Mouse (Mus musculus) MEL (cell line): ENCODE results near the gene Zfp777. TPM values are rescaled to one million over a fixed set of nuclear protein-coding genes. Genes with fewer than 3 reads are reported as not detected.

ENCODE experiments used
- DNase-seq: peaks from one replicate; pipeline ENCODE4 v3.0.0; 2011; ENCODE audit warnings: low read depth, low spot score
- H3K27ac ChIP-seq: 2 replicates; pipeline ENCODE4 v1.5.1; 2012; ENCODE audit warnings: low read depth, mild to moderate bottlenecking, control low read depth, low read length, moderate library complexity; ENCODE audit not compliant: control insufficient read depth
- H3K27me3 ChIP-seq, 2 experiments: fragments of 150-350 bp in 1 of 2; sonication (generic) in 1 of 2; 2 replicates each; pipeline ENCODE4 v1.6.1; 2012; ENCODE audit warnings: low read length in 2 of 2, mild to moderate bottlenecking in 2 of 2, improper control_type of control experiment in 1 of 2, moderate library complexity in 1 of 2; ENCODE audit not compliant: insufficient read depth in 2 of 2, control insufficient read depth in 1 of 2
- H3K36me3 ChIP-seq, 2 experiments: 2 replicates each; pipeline ENCODE4 v1.6.1; 2012 to 2014; ENCODE audit warnings: low read length in 2 of 2, improper control_type of control experiment in 1 of 2, inconsistent platforms in 1 of 2, mild to moderate bottlenecking in 1 of 2; ENCODE audit not compliant: insufficient read depth in 2 of 2, control insufficient read depth in 1 of 2
- H3K4me1 ChIP-seq, 2 experiments: fragments of 150-350 bp in 1 of 2; sonication (generic) in 1 of 2; 2 replicates each; pipeline ENCODE4 v1.6.1; 2012; ENCODE audit warnings: low read length in 2 of 2, improper control_type of control experiment in 1 of 2, mild to moderate bottlenecking in 1 of 2; ENCODE audit not compliant: insufficient read depth in 2 of 2, control insufficient read depth in 1 of 2
- H3K4me3 ChIP-seq, 2 experiments: fragments of 150-350 bp in 1 of 2; sonication (generic) in 1 of 2; 2 replicates each; pipeline ENCODE4 v1.5.1; 2012; ENCODE audit warnings: low read depth in 2 of 2, low read length in 2 of 2, mild to moderate bottlenecking in 2 of 2, moderate library complexity in 2 of 2, control low read depth in 1 of 2, improper control_type of control experiment in 1 of 2; ENCODE audit not compliant: control insufficient read depth in 1 of 2, insufficient read depth in 1 of 2
- H3K79me2 ChIP-seq: 2 replicates; pipeline ENCODE4 v1.6.1; 2012; ENCODE audit warnings: mild to moderate bottlenecking, low read length, moderate library complexity; ENCODE audit not compliant: control insufficient read depth, poor library complexity, insufficient read depth
- H3K9ac ChIP-seq: 2 replicates; pipeline ENCODE4 v1.6.1; 2012; ENCODE audit warnings: low read depth, mild to moderate bottlenecking, control low read depth, low read length, moderate library complexity; ENCODE audit not compliant: control insufficient read depth, poor library complexity, severe bottlenecking
- H3K9me3 ChIP-seq: fragments of 150-350 bp; sonication (generic); replicated peaks from 2 replicates; pipeline ENCODE4 v1.6.1; 2012; ENCODE audit warnings: mild to moderate bottlenecking, low read length, improper control_type of control experiment, moderate library complexity; ENCODE audit not compliant: insufficient read depth
- CHD1 ChIP-seq: IDR thresholded peaks from 2 replicates; pipeline ENCODE4 v1.6.1; 2012; ENCODE audit warnings: low read depth, mild to moderate bottlenecking, inconsistent platforms, low read length, improper control_type of control experiment
- CHD2 ChIP-seq: IDR thresholded peaks from 2 replicates; pipeline ENCODE4 v1.6.1; 2011; ENCODE audit warnings: low read length, improper control_type of control experiment
- CTCF ChIP-seq, 3 experiments: IDR thresholded peaks in 2 of 3; conservative IDR thresholded peaks in 1 of 3; 2 replicates each; pipeline ENCODE4 v1.5.1; 2011 to 2012; ENCODE audit warnings: low read length in 3 of 3, low read depth in 2 of 3, mild to moderate bottlenecking in 2 of 3, improper control_type of control experiment in 1 of 3, inconsistent platforms in 1 of 3, mixed read lengths in 1 of 3, moderate library complexity in 1 of 3; ENCODE audit not compliant: control insufficient read depth in 1 of 3, insufficient read depth in 1 of 3, poor library complexity in 1 of 3, severe bottlenecking in 1 of 3
- E2F4 ChIP-seq: IDR thresholded peaks from 2 replicates; pipeline ENCODE4 v1.6.1; 2011; ENCODE audit warnings: low read depth, low read length, improper control_type of control experiment, borderline replicate concordance
- EP300 ChIP-seq, 2 experiments: IDR thresholded peaks; 2 replicates each; pipeline ENCODE4 v1.6.1; 2011; ENCODE audit warnings: improper control_type of control experiment in 2 of 2, low read length in 2 of 2, low read depth in 1 of 2, mild to moderate bottlenecking in 1 of 2
- ETS1 ChIP-seq: IDR thresholded peaks from 2 replicates; pipeline ENCODE4 v1.6.1; 2012; ENCODE audit warnings: low read depth, mild to moderate bottlenecking, inconsistent platforms, low read length, improper control_type of control experiment, moderate library complexity
- GABPA ChIP-seq: IDR thresholded peaks from 2 replicates; pipeline ENCODE4 v1.6.1; 2012; ENCODE audit warnings: low read depth, mild to moderate bottlenecking, inconsistent platforms, low read length, improper control_type of control experiment, moderate library complexity
- GATA1 ChIP-seq: IDR thresholded peaks from 2 replicates; pipeline ENCODE4 v1.6.1; 2011; ENCODE audit warnings: low read depth, low read length, improper control_type of control experiment
- KAT2A ChIP-seq: conservative IDR thresholded peaks from 2 replicates; pipeline ENCODE4 v1.6.1; 2012; ENCODE audit warnings: low read depth, low read length, improper control_type of control experiment, inconsistent platforms
- MAFK ChIP-seq: IDR thresholded peaks from 2 replicates; pipeline ENCODE4 v1.6.1; 2011; ENCODE audit warnings: low read depth, mild to moderate bottlenecking, low read length, improper control_type of control experiment, borderline replicate concordance
- MAZ ChIP-seq: IDR thresholded peaks from 2 replicates; pipeline ENCODE4 v1.6.1; 2012; ENCODE audit warnings: low read depth, mild to moderate bottlenecking, inconsistent platforms, low read length, improper control_type of control experiment
- MEF2A ChIP-seq: IDR thresholded peaks from 2 replicates; pipeline ENCODE4 v1.6.1; 2014; ENCODE audit warnings: low read depth, mild to moderate bottlenecking, inconsistent platforms, low read length, improper control_type of control experiment; ENCODE audit not compliant: poor library complexity, insufficient replicate concordance, severe bottlenecking; ENCODE audit errors: extremely low read depth
- MYC ChIP-seq: IDR thresholded peaks from 2 replicates; pipeline ENCODE4 v1.6.1; 2011; ENCODE audit warnings: low read depth, mild to moderate bottlenecking, low read length, improper control_type of control experiment, moderate library complexity
- POLR2A ChIP-seq, 2 experiments: IDR thresholded peaks; 2 replicates each; pipeline ENCODE4 v1.6.1; 2011 to 2012; ENCODE audit warnings: low read length in 2 of 2, mild to moderate bottlenecking in 2 of 2, control low read depth in 1 of 2, improper control_type of control experiment in 1 of 2, low read depth in 1 of 2, moderate library complexity in 1 of 2; ENCODE audit not compliant: control insufficient read depth in 1 of 2, insufficient read depth in 1 of 2, poor library complexity in 1 of 2
- POLR2AphosphoS5 ChIP-seq: IDR thresholded peaks from 2 replicates; pipeline ENCODE4 v1.6.1; 2012; ENCODE audit warnings: low read depth, borderline replicate concordance, mild to moderate bottlenecking, inconsistent platforms, low read length, moderate library complexity, mixed read lengths
- RCOR1 ChIP-seq: IDR thresholded peaks from 2 replicates; pipeline ENCODE4 v1.6.1; 2012; ENCODE audit warnings: low read depth, mild to moderate bottlenecking, inconsistent platforms, low read length, improper control_type of control experiment
- SMC3 ChIP-seq: IDR thresholded peaks from 2 replicates; pipeline ENCODE4 v1.6.1; 2011; ENCODE audit warnings: low read depth, low read length, improper control_type of control experiment
- TAL1 ChIP-seq: IDR thresholded peaks from 2 replicates; pipeline ENCODE4 v1.6.1; 2012; ENCODE audit warnings: mild to moderate bottlenecking, inconsistent platforms, low read length, moderate library complexity, mixed read lengths
- TBP ChIP-seq: IDR thresholded peaks from 2 replicates; pipeline ENCODE4 v1.8.0; 2011; ENCODE audit warnings: low read depth, low read length, improper control_type of control experiment
- UBTF ChIP-seq: IDR thresholded peaks from 2 replicates; pipeline ENCODE4 v1.6.1; 2012; ENCODE audit warnings: low read depth, mild to moderate bottlenecking, inconsistent platforms, low read length, improper control_type of control experiment, moderate library complexity, borderline replicate concordance; ENCODE audit not compliant: insufficient read depth
- USF1 ChIP-seq: IDR thresholded peaks from 2 replicates; pipeline ENCODE4 v1.6.1; 2014; ENCODE audit warnings: low read depth, mild to moderate bottlenecking, inconsistent platforms, low read length, improper control_type of control experiment, moderate library complexity
- USF2 ChIP-seq, 2 experiments: IDR thresholded peaks; 2 replicates each; pipeline ENCODE4 v1.6.1; 2011 to 2012; ENCODE audit warnings: improper control_type of control experiment in 2 of 2, low read length in 2 of 2, borderline replicate concordance in 1 of 2, inconsistent platforms in 1 of 2, low read depth in 1 of 2, mild to moderate bottlenecking in 1 of 2; ENCODE audit not compliant: insufficient read depth in 1 of 2
- ZC3H11A ChIP-seq: IDR thresholded peaks from 2 replicates; pipeline ENCODE4 v1.6.1; 2012; ENCODE audit warnings: low read depth, mild to moderate bottlenecking, inconsistent platforms, low read length, improper control_type of control experiment
- ZMIZ1 ChIP-seq: IDR thresholded peaks from 2 replicates; pipeline ENCODE4 v1.6.1; 2012; ENCODE audit warnings: low read depth, mild to moderate bottlenecking, inconsistent platforms, low read length, improper control_type of control experiment, moderate library complexity
- ZNF384 ChIP-seq: IDR thresholded peaks from 2 replicates; pipeline ENCODE4 v1.6.1; 2012; ENCODE audit warnings: low read depth, mild to moderate bottlenecking, inconsistent platforms, low read length, improper control_type of control experiment
- polyA plus RNA-seq, 2 experiments: library from polyadenylated mRNA; stranded (reverse) in 1 of 2; unstranded in 1 of 2; fragments of >175 nt in 1 of 2; fragments of >200 nt in 1 of 2; gene quantifications; 2 replicates each; pipeline versions ENCODE4 v1.2.1 to v1.2.4; 2012; ENCODE audit warnings: low replicate concordance in 2 of 2, low read depth in 1 of 2; ENCODE audit not compliant: insufficient read length in 2 of 2, insufficient read depth in 1 of 2, missing spikeins in 1 of 2
- total RNA-seq: library from RNA; depleted of rRNA; stranded (reverse); fragments of 300-350 nt; gene quantifications from 2 replicates; pipeline ENCODE4 v1.2.3, GENCODE M21; 2012

The Zfp777 gene
- total and polyA plus RNA-seq, 3 experiments, result 20.4 to 32.4 TPM; not detected in 1

GRCm38 (mm10) chr6:48016090-48016521, 32.6 kb downstream of the Zfp777 start (continued):
- TF ChIP-seq SMC3 (peak; percentile 59), ZC3H11A (no peak)

- Histone ChIP-seq H3K4me1 (peaks cover 0 to 6% of the 10 kb centered on the region in 2 experiments; a peak in 2 of 4 replicates), H3K4me3 (no peak overlapping the region), H3K79me2 (no peaks in the 10 kb centered on the region), H3K27me3 (peaks cover 0 to 2% of the 10 kb centered on the region in 2 experiments; a peak in 1 of 4 replicates)
- DNase-seq, result no peak
- TF ChIP-seq CHD2 (no peak), MEF2A (no peak), TBP (no peak), KAT2A (no peak), ETS1 (no peak), GABPA (no peak), CTCF (IDR thresholded peaks at IDR 0.05 in 2 of 3, conservative IDR thresholded peaks at IDR 0.05 in 1 of 3; ENCODE audit: control insufficient read depth in 1 of 3, insufficient read depth in 1 of 3, low read depth in 2 of 3, low read length in 3 of 3, poor library complexity in 1 of 3, severe bottlenecking in 1 of 3) (no peak), GATA1 (no peak), MYC (no peak), USF1 (no peak), RCOR1 (no peak), USF2 (IDR thresholded peaks at IDR 0.05; ENCODE audit: borderline replicate concordance in 1 of 2, insufficient read depth in 1 of 2, low read depth in 1 of 2, low read length in 2 of 2) (no peak), ZMIZ1 (no peak), CHD1 (no peak), UBTF (no peak), MAFK (no peak)
- TF ChIP-seq, all 39 proteins: peak for 0
- Histone ChIP-seq H3K9me3 (no peaks in the 10 kb centered on the region), H3K36me3 (no peaks in the 10 kb centered on the region), H3K27ac (no peak overlapping the region), H3K9ac (no peak overlapping the region)
Measured at GRCm38 (mm10) chr6:48010727-48011126, 38.0 kb downstream of the Zfp777 start.

- no peak overlapping the region for H3K9ac ChIP-seq
- H3K27me3 ChIP-seq, result peaks cover 2 to 4% of the 10 kb centered on the region in 2 experiments
- TF ChIP-seq TAL1 (no peak), EP300 (IDR thresholded peaks at IDR 0.05; ENCODE audit: low read depth in 1 of 2, low read length in 2 of 2) (no peak), KAT2A (no peak), POLR2A (IDR thresholded peaks at IDR 0.05; ENCODE audit: control insufficient read depth in 1 of 2, insufficient read depth in 1 of 2, low read depth in 1 of 2, low read length in 2 of 2, poor library complexity in 1 of 2) (no peak), USF2 (IDR thresholded peaks at IDR 0.05; ENCODE audit: borderline replicate concordance in 1 of 2, insufficient read depth in 1 of 2, low read depth in 1 of 2, low read length in 2 of 2) (no peak), POLR2AphosphoS5 (no peak), CTCF (IDR thresholded peaks at IDR 0.05 in 2 of 3, conservative IDR thresholded peaks at IDR 0.05 in 1 of 3; ENCODE audit: control insufficient read depth in 1 of 3, insufficient read depth in 1 of 3, low read depth in 2 of 3, low read length in 3 of 3, poor library complexity in 1 of 3, severe bottlenecking in 1 of 3) (no peak), ZNF384 (no peak), E2F4 (no peak), GATA1 (no peak), MAZ (no peak)
- H3K79me2 ChIP-seq, result no peaks in the 10 kb centered on the region
- no peaks in the 10 kb centered on the region for H3K36me3 ChIP-seq
- no peaks in the 10 kb centered on the region for H3K9me3 ChIP-seq
- no peak overlapping the region for H3K27ac ChIP-seq
- no peak overlapping the region for H3K4me3 ChIP-seq
- no peak for DNase-seq
- no peaks in the 10 kb centered on the region for H3K4me1 ChIP-seq
Measured at GRCm38 (mm10) chr6:47995661-47996060, 53.0 kb downstream of the Zfp777 start.
